Mouse (Mus musculus): ENCODE measurements around the gene Txn2.

- TF ChIP-seq POLR2A (IDR thresholded peaks at IDR 0.05; ENCODE audit: borderline replicate concordance, control insufficient read depth, low read depth, low read length): no peak
- TF ChIP-seq CTCF (IDR thresholded peaks at IDR 0.05; ENCODE audit: control insufficient read depth, insufficient read depth, low read length): peak; percentile 29; the same call in 1 of the 2 replicates
Observed at GRCm38 (mm10) chr15:77920511-77921462, 8.0 kb downstream of the Txn2 start.
